Mouse (Mus musculus) limb, embryonic 10.5 days (tissue): ENCODE results near the gene Ap1m1. TPM values are rescaled to one million over a fixed set of nuclear protein-coding genes. Genes with fewer than 3 reads are reported as not detected.

Source experiments
- DNase-seq: peaks from one replicate; pipeline ENCODE4 v3.0.0-alpha.2; 2017; ENCODE audit warnings: low spot score
- H3K27ac ChIP-seq: fragments of 300-500 bp; sonication (generic); 2 replicates; pipeline ENCODE4 v1.5.1; 2016; ENCODE audit warnings: mild to moderate bottlenecking
- H3K27me3 ChIP-seq: fragments of 300-500 bp; sonication (generic); 2 replicates; pipeline ENCODE4 v1.6.1; 2016; ENCODE audit warnings: low read depth, mild to moderate bottlenecking; ENCODE audit not compliant: poor library complexity, severe bottlenecking
- H3K36me3 ChIP-seq: fragments of 300-500 bp; sonication (generic); 2 replicates; pipeline ENCODE4 v1.6.1; 2016; ENCODE audit warnings: mild to moderate bottlenecking, moderate library complexity
- H3K4me1 ChIP-seq: fragments of 300-500 bp; sonication (generic); 2 replicates; pipeline ENCODE4 v1.6.1; 2016
- H3K4me3 ChIP-seq: fragments of 300-500 bp; sonication (generic); 2 replicates; pipeline ENCODE4 v1.5.1; 2016; ENCODE audit warnings: mild to moderate bottlenecking, moderate library complexity
- H3K9me3 ChIP-seq: fragments of 300-500 bp; sonication (generic); replicated peaks from 2 replicates; pipeline ENCODE4 v1.6.1; 2016; ENCODE audit warnings: mild to moderate bottlenecking
- WGBS: fragments of 180-500 bp; shearing (Covaris S2); methylation state at CpG from one replicate; pipeline ENCODE4 v1.1.7; 2016; 5-methylcytosine and 5-hydroxymethylcytosine counted together
- polyA plus RNA-seq: library from polyadenylated mRNA; unstranded; fragments of >200 nt; fragmentation: Nextera tagmentation; extraction: Ambion mirVana; gene quantifications from 2 replicates; pipeline ENCODE4 v1.2.1, GENCODE M21; 2016

Gene Ap1m1
- polyA plus RNA-seq, 1 experiment from 2014 or later: 144 TPM

GRCm38 (mm10) chr8:72279151-72279550 lies 39.3 kb downstream of the Ap1m1 start:
- Histone ChIP-seq H3K4me3 (no peak overlapping the region), H3K36me3 (no peaks in the 10 kb centered on the region), H3K27me3 (no peaks in the 10 kb centered on the region), H3K4me1 (no peaks in the 10 kb centered on the region; the same call in 1 of the 2 replicates), H3K27ac (no peak overlapping the region), H3K9me3 (no peaks in the 10 kb centered on the region)
- 79% methylated on average over 7 of the region's 7 CpGs for WGBS
- DNase-seq: no peak

DNA sequence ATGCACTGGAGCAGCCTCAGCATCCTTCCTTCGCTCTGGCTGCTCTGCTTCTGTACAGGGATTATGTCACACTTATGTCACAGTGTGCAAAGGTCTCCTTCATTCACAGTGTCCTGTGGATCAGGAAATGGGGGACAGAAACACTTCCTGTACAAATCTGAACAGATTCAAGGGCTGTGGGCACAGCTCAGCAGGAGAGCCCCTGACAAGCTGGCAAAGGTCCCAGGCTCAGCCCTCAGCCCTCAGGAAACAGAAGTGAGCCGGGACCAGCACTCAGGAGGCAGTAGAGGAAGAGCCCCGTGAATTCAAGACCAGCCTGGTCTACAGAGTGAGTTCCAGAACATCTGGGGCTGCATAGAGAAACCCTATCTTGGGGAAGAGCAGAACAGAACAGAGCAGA lies 41.8 kb downstream of the Ap1m1 start:
- DNase-seq: no peak
- H3K9me3 ChIP-seq: no peaks in the 10 kb centered on the region
- no peaks in the 10 kb centered on the region for H3K27me3 ChIP-seq
- 50% methylated on average over 3 of the region's 3 CpGs for WGBS
- no peaks in the 10 kb centered on the region for H3K36me3 ChIP-seq
- no peaks in the 10 kb centered on the region; the same call in 1 of the 2 replicates for H3K4me1 ChIP-seq
- H3K27ac ChIP-seq: no peak overlapping the region
- H3K4me3 ChIP-seq: no peak overlapping the region

GRCm38 (mm10) chr8:72285285-72285684 lies 45.5 kb downstream of the Ap1m1 start:
- no peaks in the 10 kb centered on the region; the same call in 1 of the 2 replicates for H3K4me1 ChIP-seq

GRCm38 (mm10) chr8:72289051-72289450 lies 49.2 kb downstream of the Ap1m1 start:
- H3K4me3 ChIP-seq: no peak overlapping the region
- no peak for DNase-seq
- no peaks in the 10 kb centered on the region for H3K9me3 ChIP-seq
- no peaks in the 10 kb centered on the region for H3K4me1 ChIP-seq
- H3K27me3 ChIP-seq: no peaks in the 10 kb centered on the region
- H3K27ac ChIP-seq: no peak overlapping the region
- H3K36me3 ChIP-seq: no peaks in the 10 kb centered on the region

More at GRCm38 (mm10) chr8:72285285-72285684, 45.5 kb downstream of the Ap1m1 start:
- Histone ChIP-seq H3K27ac (no peak overlapping the region), H3K9me3 (no peaks in the 10 kb centered on the region), H3K27me3 (no peaks in the 10 kb centered on the region), H3K36me3 (no peaks in the 10 kb centered on the region), H3K4me3 (no peak overlapping the region)
- 76% methylated on average over 4 of the region's 4 CpGs for WGBS
- DNase-seq: no peak

DNA sequence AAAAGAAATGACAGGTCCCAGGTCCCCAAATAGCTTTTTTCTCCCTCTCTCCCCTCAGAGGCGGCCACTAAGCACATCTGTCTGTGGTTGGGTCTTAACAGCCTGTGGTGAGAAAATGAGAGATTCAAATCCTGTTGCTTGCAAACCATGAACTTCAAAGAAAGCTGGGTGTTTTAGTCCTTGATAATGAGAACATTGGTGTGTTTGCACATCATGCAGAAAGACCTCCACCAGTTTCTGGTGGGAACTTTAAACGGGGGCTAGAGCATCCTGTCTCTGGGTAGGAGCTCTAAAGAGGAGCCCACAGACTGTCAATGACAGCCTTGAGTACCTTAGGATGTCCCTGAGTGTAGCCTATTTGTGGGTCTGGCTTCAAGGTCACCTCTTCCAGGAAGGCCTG lies 51.3 kb downstream of the Ap1m1 start:
- DNase-seq: no peak
- no peaks in the 10 kb centered on the region for H3K27me3 ChIP-seq
- H3K36me3 ChIP-seq: no peaks in the 10 kb centered on the region
- no peaks in the 10 kb centered on the region for H3K9me3 ChIP-seq
- WGBS: 83% methylated on average over 2 of the region's 2 CpGs
- no peak overlapping the region for H3K4me3 ChIP-seq
- 0 out of 2 replicates have a peak, but pooled peaks cover 8% of the 10 kb centered on the region for H3K4me1 ChIP-seq
- no peak overlapping the region for H3K27ac ChIP-seq

DNA sequence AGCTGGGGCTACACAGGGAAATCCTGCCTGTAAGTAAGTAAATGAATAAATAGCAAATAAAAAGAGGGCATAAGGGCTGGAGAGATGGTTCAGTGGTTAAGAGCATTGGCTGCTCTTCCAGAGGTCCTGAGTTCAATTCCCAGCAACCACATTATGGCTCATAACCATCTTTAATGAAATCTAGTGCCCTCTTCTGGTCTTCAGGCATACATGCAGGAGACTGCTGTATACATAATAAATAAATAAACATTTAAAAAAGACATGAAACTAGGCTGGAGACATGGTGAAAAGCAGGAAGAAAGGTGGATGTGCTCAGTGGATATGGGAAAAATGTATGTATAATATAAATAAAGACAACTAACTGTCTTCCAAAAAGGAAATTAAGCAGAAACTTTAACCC lies 53.5 kb downstream of the Ap1m1 start:
- no peaks in the 10 kb centered on the region for H3K36me3 ChIP-seq
- H3K27me3 ChIP-seq: no peaks in the 10 kb centered on the region
- no peak for DNase-seq
- H3K4me3 ChIP-seq: no peak overlapping the region
- no peak overlapping the region for H3K27ac ChIP-seq
- no peaks in the 10 kb centered on the region for H3K9me3 ChIP-seq
- 0 out of 2 replicates have a peak, but pooled peaks cover 8% of the 10 kb centered on the region for H3K4me1 ChIP-seq

- DNase-seq: no peak
- Histone ChIP-seq H3K27ac (0 out of 2 replicates have a peak overlapping the region, but pooled peaks have one; percentile 10), H3K36me3 (no peaks in the 10 kb centered on the region), H3K4me3 (no peak overlapping the region), H3K4me1 (0 out of 2 replicates have a peak, but pooled peaks cover 8% of the 10 kb centered on the region), H3K9me3 (no peaks in the 10 kb centered on the region), H3K27me3 (no peaks in the 10 kb centered on the region)
- WGBS: 77% methylated on average over 3 of the region's 3 CpGs
These were observed 55.3 kb downstream of the Ap1m1 start for GRCm38 (mm10) chr8:72295125-72295524.

GRCm38 (mm10) chr8:72295679-72296078 lies 55.9 kb downstream of the Ap1m1 start:
- no peaks in the 10 kb centered on the region for H3K9me3 ChIP-seq
- no peak overlapping the region for H3K4me3 ChIP-seq
- no peaks in the 10 kb centered on the region for H3K27me3 ChIP-seq
- no peaks in the 10 kb centered on the region for H3K36me3 ChIP-seq
- 0 out of 2 replicates have a peak overlapping the region, but pooled peaks have one; percentile 10 for H3K27ac ChIP-seq
- H3K4me1 ChIP-seq: 0 out of 2 replicates have a peak, but pooled peaks cover 8% of the 10 kb centered on the region
- no peak for DNase-seq
- 72% methylated on average over 8 of the region's 8 CpGs for WGBS

GRCm38 (mm10) chr8:72296561-72296960 lies 56.7 kb downstream of the Ap1m1 start:
- Histone ChIP-seq H3K27me3 (no peaks in the 10 kb centered on the region), H3K4me3 (no peak overlapping the region), H3K9me3 (no peaks in the 10 kb centered on the region), H3K27ac (no peak overlapping the region), H3K4me1 (0 out of 2 replicates have a peak, but pooled peaks cover 8% of the 10 kb centered on the region), H3K36me3 (no peaks in the 10 kb centered on the region)
- 92% methylated on average over 8 of the region's 8 CpGs for WGBS
- no peak for DNase-seq

DNA sequence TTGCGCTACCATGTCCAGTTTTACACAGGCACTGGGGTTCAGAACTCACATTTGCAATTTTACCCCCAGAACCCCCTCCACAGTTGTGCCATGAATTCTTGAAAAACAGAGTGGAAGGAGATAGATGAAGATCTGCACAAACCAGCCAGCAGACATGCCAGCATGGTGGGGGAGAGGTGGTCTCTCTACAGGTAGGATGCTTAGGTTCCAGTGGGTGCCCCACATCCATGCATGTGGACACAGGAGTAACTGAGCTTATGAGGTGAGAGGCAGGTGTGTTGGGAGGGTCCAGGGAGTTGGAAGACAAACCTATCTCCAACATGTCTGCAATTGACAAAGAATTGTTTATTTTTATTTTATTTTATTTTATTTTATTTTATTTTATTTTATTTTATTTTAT lies 59.1 kb downstream of the Ap1m1 start:
- DNase-seq: no peak
- no peaks in the 10 kb centered on the region for H3K9me3 ChIP-seq
- no peaks in the 10 kb centered on the region for H3K36me3 ChIP-seq
- no peak overlapping the region for H3K4me3 ChIP-seq
- H3K27ac ChIP-seq: no peak overlapping the region
- WGBS: 83% methylated on average over 1 of the region's 1 CpGs
- no peaks in the 10 kb centered on the region for H3K27me3 ChIP-seq
- H3K4me1 ChIP-seq: 0 out of 2 replicates have a peak, but pooled peaks cover 8% of the 10 kb centered on the region

DNA sequence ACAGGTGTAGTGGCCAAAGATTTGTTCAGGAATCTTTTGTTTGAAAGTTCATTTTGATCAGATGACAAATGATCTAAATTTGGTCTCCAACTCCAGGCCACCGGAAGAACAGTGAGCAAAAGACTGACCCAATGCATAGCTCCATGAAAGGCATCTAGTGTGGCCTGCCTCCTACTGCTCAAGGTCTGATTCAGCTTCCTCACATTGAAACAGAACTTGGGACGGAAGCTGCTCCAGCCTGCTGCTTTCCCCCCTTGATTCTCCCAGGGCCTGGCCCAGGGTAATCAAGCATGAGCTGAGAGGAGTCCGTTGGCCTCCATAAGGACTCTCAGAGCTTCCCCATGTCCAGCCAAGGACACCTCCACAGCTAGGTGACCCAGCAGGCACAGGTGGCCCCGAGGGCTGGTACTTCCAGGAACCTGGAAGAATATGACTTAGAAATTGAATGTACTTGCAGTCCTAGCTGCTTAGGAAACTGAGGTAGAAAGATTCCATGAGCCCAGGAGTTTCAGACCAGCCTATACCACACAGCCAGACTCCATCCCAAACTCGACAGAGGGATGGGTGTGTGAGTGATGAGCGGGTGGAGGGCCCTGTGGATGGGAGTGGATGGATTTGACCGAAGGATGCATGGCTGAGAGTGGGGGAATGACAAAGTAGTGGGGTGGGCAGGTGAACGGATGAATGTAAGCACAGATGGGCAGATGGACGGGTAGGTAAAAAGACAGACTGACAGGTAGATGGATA lies 61.0 kb downstream of the Ap1m1 start:
- Histone ChIP-seq H3K9me3 (no peaks in the 10 kb centered on the region), H3K4me3 (no peak overlapping the region), H3K27me3 (no peaks in the 10 kb centered on the region), H3K36me3 (no peaks in the 10 kb centered on the region), H3K4me1 (no peaks in the 10 kb centered on the region), H3K27ac (no peak overlapping the region)
- WGBS: 83% methylated on average over 9 of the region's 9 CpGs
- no peak for DNase-seq

GRCm38 (mm10) chr8:72301497-72301896 lies 61.7 kb downstream of the Ap1m1 start:
- WGBS: 75% methylated on average over 5 of the region's 5 CpGs
- no peak for DNase-seq
- no peaks in the 10 kb centered on the region for H3K27me3 ChIP-seq
- no peak overlapping the region for H3K4me3 ChIP-seq
- H3K27ac ChIP-seq: no peak overlapping the region
- no peaks in the 10 kb centered on the region for H3K9me3 ChIP-seq
- H3K36me3 ChIP-seq: no peaks in the 10 kb centered on the region
- no peaks in the 10 kb centered on the region for H3K4me1 ChIP-seq

- H3K4me3 ChIP-seq: no peak overlapping the region
- no peaks in the 10 kb centered on the region for H3K4me1 ChIP-seq
- WGBS: 77% methylated on average over 8 of the region's 8 CpGs
- H3K9me3 ChIP-seq: no peaks in the 10 kb centered on the region
- no peak for DNase-seq
- H3K36me3 ChIP-seq: no peaks in the 10 kb centered on the region
- H3K27me3 ChIP-seq: no peaks in the 10 kb centered on the region
- no peak overlapping the region for H3K27ac ChIP-seq
These were observed 63.3 kb downstream of the Ap1m1 start for GRCm38 (mm10) chr8:72302986-72303612.
